Mouse (Mus musculus): ENCODE measurements around the gene Gprin1. TPM values are rescaled to one million over a fixed set of nuclear protein-coding genes. Genes with fewer than 3 reads are reported as not detected.

Gprin1 gene
- total and polyA plus RNA-seq, 3 experiments, result not detected

DNA sequence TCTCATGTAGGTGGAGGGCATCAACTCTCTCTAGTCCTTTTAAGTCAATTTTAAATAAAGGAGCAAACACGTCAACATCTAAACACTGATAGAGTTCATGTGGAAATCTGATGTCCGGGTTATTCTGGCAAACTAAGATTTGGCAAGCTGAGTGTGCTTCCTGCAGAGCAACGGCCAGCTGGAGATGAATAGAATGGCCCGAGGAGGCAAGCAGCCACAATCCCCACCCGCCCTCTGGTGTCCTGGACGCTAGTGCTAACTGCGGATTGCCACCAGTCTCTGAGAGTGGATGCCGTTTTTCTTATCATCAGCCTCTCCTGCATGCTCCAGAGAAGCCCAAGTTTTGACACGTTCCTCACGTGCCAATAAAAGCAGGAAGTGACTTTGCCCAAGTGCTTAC, 2.8 kb downstream of the Gprin1 start:
- Histone ChIP-seq H3K4me3 (ENCODE audit: control insufficient read depth in 1 of 2, insufficient read depth in 1 of 2, low read depth in 2 of 2, low read length in 2 of 2) (no peak overlapping the region), H3K9ac (ENCODE audit: control insufficient read depth, low read depth, low read length, poor library complexity, severe bottlenecking) (no peak overlapping the region), H3K36me3 (ENCODE audit: control insufficient read depth in 1 of 2, insufficient read depth in 2 of 2, low read length in 2 of 2) (no peaks in the 10 kb centered on the region), H3K27me3 (ENCODE audit: control insufficient read depth in 1 of 2, insufficient read depth in 2 of 2, low read length in 2 of 2) (no peaks in the 10 kb centered on the region; a peak in 1 of 4 replicates), H3K27ac (ENCODE audit: control insufficient read depth, low read depth, low read length) (no peak overlapping the region), H3K9me3 (replicated peaks; ENCODE audit: insufficient read depth, low read length) (no peaks in the 10 kb centered on the region), H3K79me2 (ENCODE audit: control insufficient read depth, insufficient read depth, low read length, poor library complexity) (no peaks in the 10 kb centered on the region), H3K4me1 (ENCODE audit: control insufficient read depth in 1 of 2, insufficient read depth in 2 of 2, low read length in 2 of 2) (no peaks in the 10 kb centered on the region)
- DNase-seq (ENCODE audit: low read depth, low spot score), result no peak
- TF ChIP-seq JUND (IDR thresholded peaks at IDR 0.05; ENCODE audit: low read depth, low read length) (no peak), RAD21 (IDR thresholded peaks at IDR 0.05; ENCODE audit: low read depth, low read length) (no peak), EP300 (IDR thresholded peaks at IDR 0.05; ENCODE audit: low read depth in 1 of 2, low read length in 2 of 2) (no peak), POLR2AphosphoS2 (IDR thresholded peaks at IDR 0.05; ENCODE audit: low read length) (no peak), TAL1 (IDR thresholded peaks at IDR 0.05; ENCODE audit: low read length) (no peak), NELFE (IDR thresholded peaks at IDR 0.05; ENCODE audit: low read depth, low read length) (no peak), NRF1 (IDR thresholded peaks at IDR 0.05; ENCODE audit: insufficient read depth, low read depth, low read length, poor library complexity, severe bottlenecking) (no peak), ZNF384 (IDR thresholded peaks at IDR 0.05; ENCODE audit: low read depth, low read length) (no peak), ZC3H11A (IDR thresholded peaks at IDR 0.05; ENCODE audit: low read depth, low read length) (no peak), MAX (IDR thresholded peaks at IDR 0.05; ENCODE audit: low read length) (no peak), SMC3 (IDR thresholded peaks at IDR 0.05; ENCODE audit: low read depth, low read length) (no peak), CHD1 (IDR thresholded peaks at IDR 0.05; ENCODE audit: low read depth, low read length) (no peak), ZKSCAN1 (IDR thresholded peaks at IDR 0.05; ENCODE audit: low read depth, low read length) (no peak), SIN3A (IDR thresholded peaks at IDR 0.05; ENCODE audit: low read length) (no peak), ETS1 (IDR thresholded peaks at IDR 0.05; ENCODE audit: low read depth, low read length) (no peak)

DNA sequence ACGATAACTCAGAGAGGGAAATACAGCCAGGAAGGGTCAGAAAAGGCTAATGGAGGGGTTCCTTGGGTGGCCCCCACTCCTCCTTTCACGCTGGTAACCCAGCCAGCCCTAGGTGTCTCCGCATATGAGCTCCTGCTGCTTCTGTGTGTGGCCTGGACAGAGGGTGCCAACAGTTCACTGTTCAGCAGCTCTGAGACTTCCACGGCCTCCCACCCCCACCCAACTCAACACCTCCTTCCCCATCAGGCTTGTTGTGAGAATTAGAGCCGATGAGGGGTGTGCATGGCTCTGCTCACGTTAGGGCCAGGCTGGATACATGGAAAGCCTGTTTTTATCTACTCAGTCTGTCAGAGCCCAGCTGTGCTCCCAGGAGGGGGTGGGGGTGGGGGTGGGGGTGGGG, 3.6 kb downstream of the Gprin1 start:
- Histone ChIP-seq H3K4me3 (ENCODE audit: control insufficient read depth in 1 of 2, insufficient read depth in 1 of 2, low read depth in 2 of 2, low read length in 2 of 2) (no peak overlapping the region), H3K9ac (ENCODE audit: control insufficient read depth, low read depth, low read length, poor library complexity, severe bottlenecking) (no peak overlapping the region), H3K4me1 (ENCODE audit: control insufficient read depth in 1 of 2, insufficient read depth in 2 of 2, low read length in 2 of 2) (no peaks in the 10 kb centered on the region), H3K79me2 (ENCODE audit: control insufficient read depth, insufficient read depth, low read length, poor library complexity) (no peaks in the 10 kb centered on the region), H3K27me3 (ENCODE audit: control insufficient read depth in 1 of 2, insufficient read depth in 2 of 2, low read length in 2 of 2) (no peaks in the 10 kb centered on the region), H3K9me3 (replicated peaks; ENCODE audit: insufficient read depth, low read length) (no peaks in the 10 kb centered on the region), H3K27ac (ENCODE audit: control insufficient read depth, low read depth, low read length) (no peak overlapping the region), H3K36me3 (ENCODE audit: control insufficient read depth in 1 of 2, insufficient read depth in 2 of 2, low read length in 2 of 2) (no peaks in the 10 kb centered on the region)
- TF ChIP-seq EP300 (IDR thresholded peaks at IDR 0.05; ENCODE audit: low read depth in 1 of 2, low read length in 2 of 2), result no peak
- no peak for TF ChIP-seq MAZ (IDR thresholded peaks at IDR 0.05; ENCODE audit: low read depth, low read length)
- TF ChIP-seq RAD21 (IDR thresholded peaks at IDR 0.05; ENCODE audit: low read depth, low read length), result no peak
- TF ChIP-seq RCOR1 (IDR thresholded peaks at IDR 0.05; ENCODE audit: low read depth, low read length), result no peak
- no peak for TF ChIP-seq NRF1 (IDR thresholded peaks at IDR 0.05; ENCODE audit: insufficient read depth, low read depth, low read length, poor library complexity, severe bottlenecking)
- TF ChIP-seq UBTF (IDR thresholded peaks at IDR 0.05; ENCODE audit: borderline replicate concordance, insufficient read depth, low read depth, low read length), result no peak
- no peak for TF ChIP-seq BHLHE40 (IDR thresholded peaks at IDR 0.05; ENCODE audit: borderline replicate concordance, low read depth, low read length)
- no peak for DNase-seq (ENCODE audit: low read depth, low spot score)
